Mouse (Mus musculus) cerebellum, adult 2 months (tissue): ENCODE measurements at regions not wholly inside any gene's neighbourhood (a gene's known extent, or its start where the extent isn't known, plus 50 kb on each side); places are given as distances from the start of the nearest gene placed in this dataset.

ENCODE experiments used
- CTCF ChIP-seq: fragments of 200-500 bp; IDR thresholded peaks from 2 replicates; pipeline ENCODE4 v1.5.1; 2011; ENCODE audit warnings: low read depth, mild to moderate bottlenecking, control low read depth, low read length, moderate library complexity, borderline replicate concordance; ENCODE audit not compliant: insufficient read depth
- POLR2A ChIP-seq: fragments of 200-500 bp; IDR thresholded peaks from 2 replicates; pipeline ENCODE4 v1.6.1; 2011; ENCODE audit warnings: low read length, control low read depth, borderline replicate concordance; ENCODE audit not compliant: insufficient read depth

- TF ChIP-seq CTCF = no peak
- 0 out of 2 replicates have a peak, but pooled peaks have one; percentile 16 for TF ChIP-seq POLR2A
These were observed 123.9 kb upstream of the Mpdz start for GRCm38 (mm10) chr4:81566526-81566925.
